Mouse (Mus musculus) cerebellum, postnatal 4 days (tissue): ENCODE data around the gene Vmn1r44.
"Not testable (repeated sequence)": the region's sequence is repeated elsewhere in the genome, so short reads cannot be mapped to it uniquely, and the experiment has no call there.

Source experiments
- DNase-seq, 2 experiments: peaks; one replicate each; pipeline ENCODE4 v3.0.0; 2022; ENCODE audit warnings: low spot score in 2 of 2, mixed read lengths in 1 of 2

Gene Vmn1r44

DNA sequence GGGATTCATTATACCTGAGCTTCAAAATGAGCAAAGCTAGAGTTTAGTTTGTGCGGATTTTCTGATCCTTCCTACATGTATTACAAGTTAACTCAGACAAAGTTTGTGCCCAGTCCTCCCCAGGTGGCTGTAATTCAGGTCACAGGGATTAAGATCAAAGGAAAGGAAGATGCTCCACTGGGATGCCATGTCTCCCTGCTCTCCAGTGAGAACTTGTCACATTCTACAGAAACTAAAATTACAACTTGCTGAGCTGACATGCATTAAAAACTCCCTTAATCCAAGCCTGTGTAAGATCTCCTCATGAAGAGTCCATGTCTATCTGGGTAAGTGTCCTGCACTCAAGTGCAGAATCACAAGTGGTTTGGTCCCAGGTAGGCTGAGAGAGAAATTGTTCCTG is at the start of gene Vmn1r44:
Gene Vmn1r44, plus strand, starts transcription at position 301 of the 400 bp plus-strand sequence.
- no peak for DNase-seq

DNA sequence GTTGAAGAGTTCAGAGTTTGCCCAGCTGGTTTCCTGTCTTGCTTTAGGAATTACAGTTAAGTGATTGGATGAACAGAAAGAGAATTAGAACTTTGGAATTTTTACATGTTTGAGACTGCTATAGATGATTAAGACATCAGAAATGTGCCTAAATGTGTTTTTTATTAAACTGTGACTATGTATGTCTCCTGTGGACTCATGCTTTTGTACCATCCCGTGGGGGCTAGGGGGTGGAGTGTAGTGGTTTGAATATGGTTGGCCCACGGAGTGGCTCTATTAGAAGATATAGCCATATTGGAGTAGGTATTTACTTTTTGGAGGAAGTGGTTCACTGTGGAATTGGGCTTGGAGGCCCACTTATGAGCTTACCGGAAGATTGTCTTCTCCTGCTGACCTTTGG is 25.9 kb upstream of the Vmn1r44 start:
- DNase-seq: no peak

DNA sequence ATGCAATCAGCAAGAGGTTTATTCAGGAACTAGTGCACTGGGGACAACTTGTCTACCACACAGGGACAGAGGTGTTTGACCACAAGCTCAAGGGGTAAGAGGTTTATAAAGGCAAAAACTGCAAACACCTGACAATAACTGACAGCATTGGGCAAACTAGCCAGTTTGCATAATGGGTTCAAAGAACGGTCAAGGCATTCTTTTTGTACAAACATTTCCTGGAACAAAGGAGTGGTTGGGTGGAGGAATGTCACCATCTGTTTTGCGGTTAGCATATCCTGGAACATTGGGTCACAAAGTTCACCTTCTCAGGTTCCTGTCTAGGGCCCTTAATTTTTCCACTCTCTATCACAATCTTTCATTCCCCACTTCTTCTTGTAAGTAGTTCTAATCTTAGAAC is 23.6 kb upstream of the Vmn1r44 start:
- DNase-seq: no peak

DNA sequence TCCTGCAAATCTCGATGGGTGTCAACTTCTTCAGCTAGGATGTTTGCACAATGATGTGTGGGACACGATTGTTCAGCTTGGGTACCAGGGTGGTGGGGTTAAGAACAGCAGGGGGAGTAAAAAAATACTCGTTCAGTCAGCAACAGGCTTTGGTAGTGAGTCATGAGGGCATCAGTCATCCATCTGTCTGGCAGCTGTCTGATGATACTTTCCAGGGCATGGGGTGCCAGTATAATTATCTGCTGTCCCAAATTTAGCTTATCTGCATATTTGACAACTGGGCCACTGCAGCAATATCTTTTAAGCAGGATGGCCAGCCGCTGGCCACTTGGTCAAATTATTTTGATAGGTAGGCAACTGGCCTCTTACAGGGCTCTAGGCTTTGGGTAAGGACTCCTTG is 19.7 kb upstream of the Vmn1r44 start:
- DNase-seq: no peak

DNA sequence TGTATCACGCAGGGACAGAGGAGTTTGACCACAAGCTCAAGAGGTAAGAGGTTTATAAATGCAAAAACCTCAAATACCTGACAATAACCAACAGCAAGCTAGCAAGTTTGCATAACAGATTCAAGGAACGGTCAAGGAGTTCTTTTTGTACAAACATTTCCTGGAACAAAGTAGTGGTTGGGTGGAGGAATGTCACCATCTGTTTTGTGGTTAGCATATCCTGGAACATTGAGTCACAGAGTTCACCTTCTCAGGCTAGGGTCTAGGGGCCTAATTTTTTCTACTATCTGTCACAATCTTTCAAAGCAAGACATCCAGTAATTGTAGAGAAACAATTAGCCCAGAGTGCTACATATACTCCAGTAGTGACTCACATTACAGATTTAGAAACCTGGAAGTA is 16.2 kb upstream of the Vmn1r44 start:
- DNase-seq: no peak

DNA sequence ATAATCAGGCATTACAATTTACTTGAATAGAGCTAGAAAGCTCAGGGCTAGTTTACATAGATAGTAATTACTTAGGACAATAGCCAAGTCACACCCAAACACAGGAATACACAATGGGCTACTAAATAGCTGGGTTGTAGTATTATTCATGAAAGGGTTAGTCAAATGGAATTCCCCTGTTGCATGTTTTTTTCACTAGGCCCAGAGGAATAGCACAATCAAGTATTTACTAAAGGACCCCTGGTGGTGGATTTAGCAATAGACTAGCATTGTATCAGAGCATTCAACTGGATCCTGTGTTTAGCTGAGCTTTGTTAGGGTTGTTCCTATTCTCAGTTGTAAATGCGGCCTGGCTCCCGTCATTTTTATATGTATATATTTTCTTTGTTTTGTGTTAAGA is 15.5 kb upstream of the Vmn1r44 start:
- DNase-seq: no peak

DNA sequence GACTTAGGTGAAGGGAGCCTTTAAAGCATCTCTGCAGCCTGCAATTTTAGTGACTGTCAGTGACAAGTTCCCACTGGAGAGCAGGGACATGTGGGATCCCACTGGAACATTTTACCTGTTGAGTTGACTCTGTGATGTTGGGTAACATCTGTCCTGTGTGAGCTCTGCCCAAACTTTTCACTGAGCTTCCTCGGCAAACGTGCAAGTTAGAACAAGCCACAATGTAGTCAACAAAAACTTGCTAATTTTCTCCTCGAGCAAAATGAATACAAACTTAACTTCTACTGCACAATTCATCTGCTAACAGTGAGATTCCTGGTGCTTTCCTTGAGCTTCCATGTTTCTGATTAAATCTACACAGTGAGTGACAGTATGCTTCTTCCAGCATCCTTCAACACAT is 7.1 kb upstream of the Vmn1r44 start, which contains the start of the genes Vmn1r42 and Vmn1r43:
Gene Vmn1r42, minus strand, starts transcription at position 101 of the 400 bp plus-strand sequence.
Gene Vmn1r43, minus strand, starts transcription at position 101 of the 400 bp plus-strand sequence.
- DNase-seq: not testable (repeated sequence)

DNA sequence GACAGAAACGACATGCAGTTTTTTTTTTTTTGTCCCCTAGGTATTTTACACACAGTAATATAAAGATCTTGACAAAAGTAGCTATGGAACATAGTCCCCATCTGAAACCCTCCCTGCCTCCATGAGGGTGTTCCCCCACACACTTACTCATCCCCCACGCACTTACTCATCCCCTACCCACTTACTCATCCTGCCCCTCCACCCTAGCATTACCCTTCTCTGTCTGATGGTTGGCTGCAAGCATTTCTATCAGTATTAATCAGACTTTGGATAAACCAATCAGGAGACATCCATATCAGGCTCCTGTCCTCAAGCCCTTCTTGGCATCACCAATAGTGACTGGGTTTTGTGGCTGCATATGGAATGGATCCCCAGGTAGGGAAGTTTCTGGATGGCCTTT is 6.5 kb upstream of the Vmn1r44 start:
- DNase-seq: no peak

DNA sequence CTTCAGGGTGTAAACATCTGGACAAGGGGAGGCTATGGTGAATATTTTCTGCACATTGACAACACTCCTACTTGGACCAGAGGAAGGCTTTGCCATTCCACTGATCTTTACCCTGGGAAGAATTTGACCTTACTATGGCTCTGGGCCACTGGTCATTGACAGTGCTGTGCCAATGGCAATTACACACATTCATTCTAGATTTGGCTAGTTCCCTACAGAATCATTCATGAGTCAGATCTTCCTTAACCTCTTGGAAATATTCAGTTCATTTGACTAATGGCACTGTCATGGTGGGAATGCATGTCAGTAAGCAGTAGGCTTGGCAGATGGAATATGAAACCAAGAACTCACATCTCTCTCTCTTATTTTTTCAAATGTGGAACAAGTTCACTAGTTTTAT is 2.6 kb upstream of the Vmn1r44 start:
- DNase-seq: no peak

DNA sequence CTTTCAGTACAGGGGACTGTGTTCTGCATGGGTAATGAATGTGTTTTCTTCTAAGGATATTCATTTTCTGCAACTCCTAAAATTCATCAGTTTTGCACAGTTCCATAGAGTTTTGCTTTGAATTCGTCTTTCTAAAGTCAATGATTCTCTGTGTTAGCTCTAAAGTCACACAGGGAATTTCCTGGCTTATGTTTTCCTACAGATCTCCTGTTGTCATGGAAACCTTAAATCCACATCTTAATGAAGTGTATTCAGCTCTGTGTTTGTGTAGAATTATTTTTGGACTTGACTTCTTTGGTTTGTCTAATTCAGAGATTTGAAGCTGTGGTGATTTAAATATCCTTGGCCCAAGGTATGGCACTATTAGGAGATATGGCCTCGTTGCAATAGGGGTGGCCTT is 352 bp downstream of the Vmn1r44 start:
- DNase-seq: no peak

DNA sequence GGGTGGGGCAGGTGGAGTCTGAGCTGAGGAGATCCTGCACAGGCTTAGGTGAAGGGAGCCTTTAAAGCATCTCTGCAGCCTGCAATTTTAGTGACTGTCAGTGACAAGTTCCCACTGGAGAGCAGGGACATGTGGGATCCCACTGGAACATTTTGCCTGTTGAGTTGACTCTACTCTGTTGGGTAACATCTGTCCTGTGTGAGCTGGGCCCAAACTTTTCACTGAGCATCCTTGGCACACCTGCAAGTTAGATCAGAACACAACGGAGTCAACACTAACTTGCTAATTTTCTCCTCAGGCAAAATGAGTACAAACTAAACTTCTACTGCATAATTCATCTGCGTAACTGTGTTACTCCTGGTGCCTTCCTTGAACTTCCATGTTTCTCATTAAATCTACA is 57.0 kb downstream of the Vmn1r44 start, which contains the start of gene Vmn1r45:
Gene Vmn1r45, minus strand, starts transcription at position 101 of the 400 bp plus-strand sequence.
- DNase-seq: not testable (repeated sequence)

DNA sequence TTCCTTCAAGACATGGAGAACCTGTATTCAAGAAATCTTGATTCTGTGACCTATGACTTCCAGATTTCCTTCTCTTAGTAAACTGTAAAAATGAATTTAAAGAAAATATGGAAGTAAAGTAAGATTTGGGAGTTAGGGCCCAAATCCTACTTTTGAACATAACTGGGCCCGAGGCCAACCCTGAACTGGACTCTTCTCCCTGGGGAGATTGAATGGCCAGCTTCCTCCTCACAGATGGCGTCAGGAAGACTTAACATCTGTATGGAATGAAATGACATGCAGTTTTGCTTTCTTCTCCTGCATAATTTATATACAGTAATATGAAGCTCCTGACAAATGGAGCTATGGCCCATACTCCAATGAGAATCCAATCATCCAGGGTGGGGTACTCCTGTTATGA is 57.5 kb downstream of the Vmn1r44 start:
- no peak for DNase-seq
